In the genomic region with DNA sequence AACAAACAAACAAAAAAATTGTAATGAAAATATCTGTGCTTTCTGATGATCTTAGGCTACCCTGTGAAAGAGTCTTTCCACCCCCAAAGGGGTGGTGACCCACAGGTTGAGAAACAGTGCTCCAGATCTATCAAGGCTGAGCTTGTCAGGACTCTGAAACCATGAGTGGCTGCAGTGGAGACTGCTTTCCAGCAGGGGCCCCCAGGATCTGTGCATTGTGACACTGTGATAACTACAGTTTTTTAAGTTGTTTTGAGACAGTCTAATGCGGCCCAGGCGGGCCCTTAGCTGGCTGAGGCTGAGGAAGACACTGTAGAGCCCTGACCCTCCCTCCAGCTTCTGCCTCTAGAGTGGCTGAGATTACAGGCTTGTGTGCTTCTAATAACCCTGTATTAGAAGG, we compare ENCODE assay signal across 31 mouse cellular contexts. TPM values are rescaled to one million over a fixed set of nuclear protein-coding genes. Genes with fewer than 3 reads are reported as not detected.
DNase-seq lines count a peak whose midpoint lies in the region; ATAC-seq and TF ChIP-seq lines count a peak whose summit lies in the region.
"Had no signal": no experiment of that assay in that cellular context is flagged by ENCODE, and none has a peak within 500 bp of the region (broad histone marks: within the 10 kb centered on the region; RNA-seq: fewer than 3 reads in every experiment).

No protein-coding gene starts in this region.

- TF ChIP-seq CTCF in intestine, postnatal 0 days (IDR thresholded peaks at IDR 0.05; ENCODE audit: low read depth): 0 out of 2 replicates have a peak, but pooled peaks have one; percentile 10

- 85% methylated on average over 2 of the region's 2 CpGs for WGBS in intestine, postnatal 0 days
- WGBS in intestine, embryonic 16.5 days: 75% methylated on average over 2 of the region's 2 CpGs

- H3K27ac ChIP-seq in intestine, postnatal 0 days (ENCODE audit: low read depth, low read length): no peak overlapping the region
- no peak overlapping the region for H3K27ac ChIP-seq in intestine, embryonic 16.5 days (ENCODE audit: low read length)
- H3K27ac ChIP-seq: heart, embryonic 13.5 days; hindbrain, embryonic 12.5 days; liver, embryonic 15.5 days; lung, embryonic 15.5 days; neural tube, embryonic 15.5 days; stomach, postnatal 0 days had no signal

- peak; percentile 34 for DNase-seq in thymus, postnatal 4 days
- DNase-seq in thymus, postnatal 25 days: no peak
- no peak for DNase-seq in layer of hippocampus, adult 9-11 months
- no peak for DNase-seq in natural killer cell, adult 2 months (ENCODE audit: low spot score in 2 of 2)
- DNase-seq: cerebellum, adult 11 months; cerebellum, adult 9-11 months; forebrain, postnatal 0 days; gastrocnemius, postnatal 14 days; heart, adult 18-20 months; heart, postnatal 14 days; kidney, adult 18-20 months; kidney, postnatal 10 days; lung, postnatal 36 days; right cerebral cortex, adult 18-20 months; thymus, adult 2 months had no signal

- no peak overlapping the region for H3K9ac ChIP-seq in intestine, postnatal 0 days (ENCODE audit: low read depth, low read length)
- H3K9ac ChIP-seq in intestine, embryonic 16.5 days (ENCODE audit: low read depth, low read length): no peak overlapping the region
- H3K9ac ChIP-seq: forebrain, postnatal 0 days; heart, embryonic 13.5 days; hindbrain, embryonic 12.5 days; liver, embryonic 15.5 days; lung, embryonic 15.5 days; neural tube, embryonic 15.5 days had no signal

- no peaks in the 10 kb centered on the region for H3K4me1 ChIP-seq in intestine, postnatal 0 days (replicated peaks; ENCODE audit: control insufficient read depth, insufficient read depth, low read length)
- H3K4me1 ChIP-seq in intestine, embryonic 16.5 days (ENCODE audit: control insufficient read depth, insufficient read depth, low read length): no peaks in the 10 kb centered on the region
- H3K4me1 ChIP-seq: heart, embryonic 13.5 days; liver, embryonic 15.5 days; lung, embryonic 15.5 days; neural tube, embryonic 15.5 days had no signal

- no peaks in the 10 kb centered on the region for H3K36me3 ChIP-seq in intestine, postnatal 0 days (ENCODE audit: control insufficient read depth, insufficient read depth)
- no peaks in the 10 kb centered on the region for H3K36me3 ChIP-seq in intestine, embryonic 16.5 days (ENCODE audit: control insufficient read depth, insufficient read depth, low read length)
- H3K36me3 ChIP-seq: heart, embryonic 13.5 days; hindbrain, embryonic 12.5 days; liver, embryonic 15.5 days; lung, embryonic 15.5 days; neural tube, embryonic 15.5 days had no signal

- no peak for ATAC-seq in intestine, postnatal 0 days
- no peak for ATAC-seq in intestine, embryonic 16.5 days
- ATAC-seq in granulocyte monocyte progenitor cell, adult 5-6 weeks (replicated peaks; ENCODE audit: poor library complexity, severe bottlenecking): 0 out of 2 replicates have a peak, but pooled peaks have one; percentile 43
- ATAC-seq: forebrain, postnatal 0 days had no signal

- H3K9me3 ChIP-seq in intestine, postnatal 0 days (ENCODE audit: control insufficient read depth): no peaks in the 10 kb centered on the region
- H3K9me3 ChIP-seq in intestine, embryonic 16.5 days (ENCODE audit: control insufficient read depth, low read length): no peaks in the 10 kb centered on the region
- H3K9me3 ChIP-seq: heart, embryonic 13.5 days; hindbrain, embryonic 12.5 days; liver, embryonic 15.5 days; lung, embryonic 15.5 days; neural tube, embryonic 15.5 days had no signal

- H3K4me2 ChIP-seq in intestine, postnatal 0 days (replicated peaks; ENCODE audit: low read depth): no peak overlapping the region
- no peak overlapping the region for H3K4me2 ChIP-seq in intestine, embryonic 16.5 days (ENCODE audit: low read depth, low read length)
- H3K4me2 ChIP-seq: heart, embryonic 13.5 days; hindbrain, embryonic 12.5 days; liver, embryonic 15.5 days; lung, embryonic 15.5 days; neural tube, embryonic 15.5 days had no signal

- H3K27me3 ChIP-seq in intestine, postnatal 0 days (replicated peaks; ENCODE audit: control insufficient read depth, insufficient read depth, low read length): no peaks in the 10 kb centered on the region
- no peaks in the 10 kb centered on the region for H3K27me3 ChIP-seq in intestine, embryonic 16.5 days (replicated peaks; ENCODE audit: control insufficient read depth, insufficient read depth, low read length)
- H3K27me3 ChIP-seq: lung, embryonic 15.5 days had no signal

- H3K4me3 ChIP-seq in intestine, postnatal 0 days (ENCODE audit: low read depth, low read length): no peak overlapping the region
- H3K4me3 ChIP-seq in intestine, embryonic 16.5 days (ENCODE audit: low read length): no peak overlapping the region
- H3K4me3 ChIP-seq: heart, embryonic 13.5 days; hindbrain, embryonic 12.5 days; liver, embryonic 15.5 days; lung, embryonic 15.5 days; neural tube, embryonic 15.5 days had no signal

RNA-seq across cellular contexts. Expression of a gene that starts 17.6 kb away (rescaled TPM):
- 3.3 and 4.3 TPM in 2 replicates for polyA plus RNA-seq in intestine, postnatal 0 days (2015; fragmentation: Nextera tagmentation; extraction: Ambion mirVana)
- 7.5 and 7.9 TPM in 2 replicates for polyA plus RNA-seq in intestine, embryonic 16.5 days (2015; fragmentation: Nextera tagmentation; extraction: Ambion mirVana)
- 8.7 and 9.6 TPM in 2 replicates for total RNA-seq in granulocyte monocyte progenitor cell, adult 5-6 weeks (2014; fragmentation: Nextera tagmentation)
- 3.7 TPM in 2 replicates for total RNA-seq in granulocyte monocyte progenitor cell, adult 5-6 weeks (2017)

RNA-seq across cellular contexts. Expression of a gene that starts 24.0 kb away (rescaled TPM):
- not detected in 2 replicates for polyA plus RNA-seq in intestine, postnatal 0 days (2015; fragmentation: Nextera tagmentation; extraction: Ambion mirVana)
- polyA plus RNA-seq in intestine, embryonic 16.5 days (2015; fragmentation: Nextera tagmentation; extraction: Ambion mirVana): not detected in 2 replicates
- total RNA-seq in granulocyte monocyte progenitor cell, adult 5-6 weeks (2014; fragmentation: Nextera tagmentation): not detected in 2 replicates
- not detected in 2 replicates for total RNA-seq in granulocyte monocyte progenitor cell, adult 5-6 weeks (2017)
- total RNA-seq: forebrain, postnatal 0 days; gastrocnemius, postnatal 14 days; heart, adult 18-20 months; heart, postnatal 14 days; left cerebral cortex, postnatal 36 days; midbrain, postnatal 0 days had no signal
- polyA plus RNA-seq: cortical plate, adult 2 months; embryonic facial prominence, embryonic 11.5 days; forebrain, embryonic 11.5 days; heart, embryonic 13.5 days; hindbrain, embryonic 12.5 days; limb, embryonic 14.5 days; liver, embryonic 15.5 days; lung, embryonic 15.5 days; midbrain, postnatal 0 days; small intestine, adult 2 months; stomach, postnatal 0 days; thymus, adult 2 months had no signal
